Mouse (Mus musculus) liver, embryonic 14.5 days (tissue): ENCODE data around the gene Epyc.

Experiments used
- CTCF ChIP-seq: IDR thresholded peaks from 2 replicates; pipeline ENCODE4 v1.5.1; 2016; ENCODE audit warnings: antibody characterized with exemption, low read depth, control low read depth
- EP300 ChIP-seq: IDR thresholded peaks from 2 replicates; pipeline ENCODE4 v1.6.1; 2016; ENCODE audit warnings: antibody characterized with exemption, low read depth

GRCm38 (mm10) chr10:97668656-97669055 lies 24.8 kb downstream of the Epyc start:
- TF ChIP-seq CTCF (no peak), EP300 (no peak)
